Mouse (Mus musculus): Measurements from ENCODE around the gene Aida.
"Not testable (repeated sequence)": the region's sequence is repeated elsewhere in the genome, so short reads cannot be mapped to it uniquely, and the experiment has no call there.

Gene Aida

DNA sequence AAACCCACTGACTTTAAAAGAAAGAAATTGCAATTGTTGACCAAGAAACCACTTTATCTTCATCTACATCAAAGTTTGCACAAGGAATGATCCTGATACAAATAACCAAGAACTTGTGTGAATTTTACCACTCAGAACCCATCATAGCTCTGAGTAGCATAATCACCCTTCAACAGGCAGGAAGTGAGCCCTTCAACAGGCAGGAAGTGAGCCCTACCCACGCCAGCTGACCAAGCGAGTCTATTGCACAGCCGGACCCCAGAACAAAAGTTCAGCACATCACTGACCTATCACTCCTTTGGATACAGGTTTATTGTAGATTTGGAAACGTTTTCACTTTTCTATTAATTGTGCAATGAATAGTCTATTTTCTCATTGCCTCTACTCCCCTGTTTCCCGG lies 26.1 kb downstream of the Aida start:
- not testable (repeated sequence) for DNase-seq

DNA sequence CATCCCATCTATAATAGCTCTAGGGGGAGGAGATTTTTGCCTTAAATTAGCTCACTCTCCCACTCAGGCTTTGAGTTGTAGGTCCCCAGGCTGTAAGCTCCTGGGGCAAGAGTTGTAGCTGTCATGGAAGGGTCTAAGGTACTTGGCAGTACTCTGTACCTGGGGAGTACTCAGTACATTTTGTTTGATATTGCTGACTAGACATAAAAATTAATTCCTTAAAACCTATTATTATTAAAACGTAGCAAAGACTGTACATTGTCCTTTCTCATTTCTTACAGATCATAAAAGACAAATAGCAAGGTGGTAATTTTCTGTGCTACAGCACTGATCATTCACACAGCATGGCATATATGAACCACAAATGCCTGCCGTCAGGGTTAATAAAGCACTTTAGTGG lies 27.5 kb downstream of the Aida start:
- no peak for DNase-seq

DNA sequence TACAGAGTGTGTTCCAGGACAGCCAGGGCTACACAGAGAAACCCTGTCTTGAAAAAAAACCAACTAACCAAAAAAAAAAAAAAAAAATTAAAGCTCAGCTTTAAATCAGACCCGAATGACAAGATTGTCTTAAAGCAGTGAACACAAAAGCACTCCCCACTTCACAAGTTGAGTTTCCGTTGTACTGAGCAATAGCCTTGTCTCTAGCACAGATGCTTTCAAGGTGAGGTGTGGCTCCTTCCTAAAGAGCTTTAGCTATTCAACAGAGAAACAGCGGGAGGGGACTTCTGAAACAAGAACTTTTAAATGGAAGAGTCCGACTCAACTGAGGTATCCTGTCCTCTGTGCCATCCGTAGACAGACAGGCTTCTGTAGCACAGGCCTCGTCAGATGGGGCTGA lies 28.0 kb downstream of the Aida start:
- no peak for DNase-seq

DNA sequence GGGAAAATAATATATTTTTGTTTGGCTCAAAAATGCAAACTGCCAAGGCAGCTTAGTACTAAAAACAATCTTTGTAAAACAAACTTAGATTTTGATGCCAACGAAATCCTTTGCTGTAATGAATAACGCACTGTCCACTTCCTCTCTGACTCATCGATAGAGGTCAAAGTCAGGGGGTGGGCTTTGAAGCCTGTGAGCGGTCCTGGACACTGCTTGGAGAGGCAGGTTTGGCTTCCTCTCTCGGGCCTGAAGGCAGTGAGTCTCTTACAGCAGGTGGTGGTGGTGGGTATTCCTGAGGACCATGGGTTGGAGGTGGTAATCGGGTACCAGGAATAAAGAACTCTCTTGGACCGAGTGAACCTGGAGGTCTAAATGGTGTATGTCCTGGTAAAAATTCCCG lies 30.8 kb downstream of the Aida start:
- no peak for DNase-seq

DNA sequence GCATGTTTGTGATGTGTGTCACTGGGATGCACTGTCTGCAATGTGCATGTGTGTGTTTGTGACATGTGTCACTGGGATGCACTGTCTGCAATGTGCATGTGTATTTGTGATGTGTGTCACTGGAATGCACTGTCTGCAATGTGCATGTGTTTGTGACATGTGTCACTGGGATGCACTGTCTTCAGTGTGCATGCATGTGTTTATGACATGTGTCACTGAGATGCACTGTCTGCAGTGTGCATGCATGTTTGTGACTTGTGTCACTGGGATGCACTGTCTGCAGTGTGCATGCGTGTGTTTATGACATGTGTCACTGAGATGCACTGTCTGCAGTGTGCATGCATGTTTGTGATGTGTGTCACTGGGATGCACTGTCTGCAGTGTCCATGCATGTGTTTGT lies 46.5 kb downstream of the Aida start:
- DNase-seq, result not testable (repeated sequence)

DNA sequence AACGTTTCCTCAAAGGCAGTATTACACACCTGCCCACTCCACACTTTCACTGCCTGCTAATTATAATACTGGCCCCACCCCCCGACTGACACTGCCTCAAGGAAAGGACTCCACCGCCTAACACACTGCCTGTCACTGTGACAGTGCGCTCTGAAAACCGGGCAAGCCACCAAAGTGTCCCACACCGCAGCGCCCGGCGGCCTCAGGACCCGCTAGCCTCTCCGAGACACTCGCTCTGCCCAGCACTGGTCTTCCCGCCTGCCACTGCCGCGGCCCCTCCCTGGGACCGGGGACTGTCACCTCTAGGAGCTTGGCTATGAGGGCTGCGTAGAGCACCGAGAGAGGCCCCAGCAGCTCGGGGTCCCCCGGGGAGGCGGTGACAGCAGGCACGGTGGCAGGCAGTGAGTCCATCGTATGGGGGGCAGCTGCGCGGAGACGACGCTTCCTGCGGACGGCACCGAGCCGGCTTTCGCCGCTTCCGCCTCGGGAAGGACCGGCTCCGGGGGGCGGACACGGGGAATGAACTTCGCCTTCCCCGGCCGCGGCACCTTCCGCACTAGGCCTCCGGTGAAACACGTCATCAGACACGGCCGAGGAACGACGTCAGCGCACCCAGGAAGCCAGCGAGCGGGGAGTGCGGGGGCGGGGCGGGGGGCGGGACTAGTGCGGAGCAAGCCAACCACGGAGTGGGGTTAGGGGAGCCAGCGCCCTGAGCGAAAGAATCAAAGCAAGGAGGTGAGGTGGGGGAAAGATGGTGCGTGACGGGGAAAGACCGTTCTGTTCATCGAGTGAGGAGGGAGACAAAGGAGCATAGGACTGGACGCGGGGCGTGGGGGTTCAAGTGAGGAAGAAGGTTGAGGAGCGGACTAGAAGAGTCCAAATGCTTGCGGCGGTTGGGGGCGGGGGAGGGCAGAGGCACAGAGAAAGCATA lies 48.8 kb downstream of the Aida start:
- peak; percentile 86 to 90 for DNase-seq

DNA sequence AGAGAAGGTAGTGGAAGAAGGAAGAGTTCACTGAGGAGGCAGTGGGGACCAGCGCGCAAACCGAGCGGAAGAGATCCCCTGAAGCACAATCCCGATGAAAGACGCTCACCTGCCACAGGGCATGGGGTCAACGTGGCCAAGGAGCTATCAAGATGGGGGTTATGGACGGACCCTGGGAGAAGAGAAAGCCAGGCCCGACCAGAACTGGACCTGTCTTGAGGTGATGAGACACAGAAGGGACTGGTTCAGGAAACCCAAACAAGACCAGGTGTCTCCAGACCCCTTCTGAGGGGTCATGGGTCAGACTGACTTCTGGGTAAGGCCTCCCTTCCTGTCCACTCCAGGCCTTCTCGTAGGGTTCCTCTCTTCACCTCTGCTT lies 49.4 kb downstream of the Aida start:
- DNase-seq, result no peak

DNA sequence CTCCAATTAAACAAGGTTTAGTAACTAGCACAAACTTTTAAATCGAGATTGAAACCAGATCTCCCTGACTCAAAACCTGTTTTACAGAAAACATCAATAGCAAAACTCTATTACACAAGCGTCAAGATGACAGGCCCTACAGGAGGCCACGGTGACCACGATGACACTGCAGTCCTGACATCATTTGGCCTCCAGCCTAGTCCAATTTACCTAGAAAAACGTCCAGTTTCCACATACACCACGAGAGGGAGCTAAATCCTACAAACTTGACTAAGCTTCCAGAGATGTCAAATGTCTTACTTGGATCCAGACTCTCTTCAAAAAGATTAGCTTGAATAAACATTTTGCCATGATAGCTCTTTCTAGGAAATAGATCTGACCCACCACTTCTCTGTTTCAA lies 53.5 kb downstream of the Aida start:
- peak in 1 of 2 experiments; percentile 14 for DNase-seq

DNA sequence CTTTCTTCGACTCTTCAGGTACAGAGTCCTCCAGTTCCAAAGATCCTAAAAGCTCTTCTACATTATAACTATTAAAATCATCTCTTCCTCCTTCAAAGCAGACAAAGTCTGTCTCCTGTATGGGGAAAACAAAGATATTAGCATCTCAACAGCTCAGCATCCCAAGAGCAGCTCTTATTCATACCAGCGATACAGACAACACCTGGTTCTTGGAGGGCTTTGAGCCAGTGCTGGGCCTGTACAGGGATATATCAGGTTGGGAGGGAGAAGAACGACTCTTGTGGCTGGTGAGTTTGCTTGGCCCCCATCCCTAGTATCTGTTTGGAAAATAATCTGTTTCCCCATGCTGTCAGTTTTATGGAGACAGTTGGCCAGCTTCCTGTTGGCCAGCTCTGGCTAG lies 62.5 kb downstream of the Aida start:
- no peak for DNase-seq

DNA sequence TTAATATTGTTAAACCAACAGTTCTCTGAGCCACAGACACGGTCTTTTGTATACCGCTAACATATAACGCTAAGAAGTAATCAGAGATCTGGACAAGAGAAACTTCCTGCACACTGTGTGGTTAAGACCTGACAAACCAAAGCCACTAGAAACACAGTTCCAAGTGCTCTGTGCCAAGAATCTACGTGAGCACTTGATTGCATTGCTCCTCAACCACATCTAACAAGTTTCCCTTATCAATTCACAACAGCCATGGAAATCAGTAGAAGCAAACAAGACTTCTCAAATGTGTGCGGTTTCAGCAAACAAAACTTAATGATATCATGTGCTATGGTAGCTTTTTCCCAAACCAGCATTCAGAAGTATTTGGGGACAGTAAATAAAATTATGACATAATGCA lies 65.9 kb downstream of the Aida start:
- DNase-seq, result no peak

DNA sequence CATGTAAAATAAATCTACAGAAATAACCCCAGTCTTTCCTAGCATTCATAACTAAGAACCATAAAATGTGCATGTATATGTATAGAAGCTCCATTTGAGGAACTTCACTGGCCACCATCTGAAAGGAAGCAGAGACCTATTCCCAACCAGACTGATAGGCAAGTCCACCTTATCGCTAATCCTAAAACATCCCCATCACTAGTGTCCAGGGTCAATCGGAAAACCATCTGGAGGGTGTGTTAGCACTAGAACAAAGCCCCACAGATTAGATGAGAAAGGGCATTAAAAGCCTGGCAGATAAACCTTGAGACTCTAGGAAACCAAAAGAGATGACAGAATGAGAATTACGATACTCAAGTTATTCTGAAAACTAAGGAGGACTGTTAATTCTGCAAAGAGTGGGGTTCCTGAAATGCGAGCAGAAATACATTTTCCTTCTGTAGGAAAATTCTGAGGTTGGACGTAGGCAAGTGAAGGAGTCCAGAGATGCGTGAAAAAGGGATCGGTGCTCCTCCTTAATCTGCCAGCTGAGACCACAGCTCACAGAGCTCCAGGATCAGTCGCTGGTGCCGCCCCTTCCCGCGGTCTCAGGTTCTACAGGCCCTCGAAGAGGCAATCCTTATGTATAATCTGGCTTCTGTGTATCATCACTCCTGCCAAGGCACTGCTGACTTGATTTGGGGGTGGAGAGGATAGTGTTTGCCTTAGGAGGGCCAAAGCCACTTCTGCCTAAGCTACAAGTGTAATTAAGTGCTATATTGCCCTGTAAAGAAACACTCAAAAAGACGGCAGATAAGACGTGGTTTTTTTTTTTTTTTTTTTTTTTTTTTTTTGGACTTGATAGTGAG lies 66.6 kb downstream of the Aida start:
- no peak for DNase-seq

DNA sequence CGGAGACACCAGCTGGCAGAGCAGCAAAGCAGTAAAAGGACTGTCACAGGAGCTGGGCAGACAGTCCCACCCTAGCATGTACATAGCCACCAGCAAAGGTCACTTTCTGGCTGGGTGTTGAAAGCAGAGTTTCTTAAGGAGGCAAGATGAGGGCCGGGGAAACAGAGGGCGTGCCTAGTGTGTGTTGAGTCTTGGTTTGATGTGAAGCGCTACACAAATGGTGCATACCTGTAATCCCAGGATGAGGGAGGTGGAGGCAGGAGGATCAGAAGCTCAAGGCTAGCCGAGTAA lies 67.1 kb downstream of the Aida start:
- no peak for DNase-seq

DNA sequence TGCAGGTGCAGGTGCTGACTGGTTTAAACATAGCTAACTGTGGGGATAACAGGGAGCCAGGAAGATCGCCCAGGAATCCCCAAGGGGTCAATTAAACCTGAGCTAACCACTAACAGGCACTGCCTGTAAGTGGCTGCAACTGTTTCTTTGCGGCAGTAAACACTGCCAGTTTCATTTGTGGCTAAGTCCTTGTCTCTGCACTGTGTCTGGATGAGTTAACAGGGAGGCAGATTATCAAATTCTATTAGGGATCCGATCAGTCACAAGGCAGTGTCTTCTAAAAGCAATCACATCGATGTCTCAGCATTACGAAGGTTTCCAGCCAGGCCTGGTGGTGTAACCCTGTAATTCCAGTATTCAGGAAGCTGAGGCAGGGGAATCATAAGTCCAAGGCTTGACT lies 70.0 kb downstream of the Aida start:
- no peak for DNase-seq

DNA sequence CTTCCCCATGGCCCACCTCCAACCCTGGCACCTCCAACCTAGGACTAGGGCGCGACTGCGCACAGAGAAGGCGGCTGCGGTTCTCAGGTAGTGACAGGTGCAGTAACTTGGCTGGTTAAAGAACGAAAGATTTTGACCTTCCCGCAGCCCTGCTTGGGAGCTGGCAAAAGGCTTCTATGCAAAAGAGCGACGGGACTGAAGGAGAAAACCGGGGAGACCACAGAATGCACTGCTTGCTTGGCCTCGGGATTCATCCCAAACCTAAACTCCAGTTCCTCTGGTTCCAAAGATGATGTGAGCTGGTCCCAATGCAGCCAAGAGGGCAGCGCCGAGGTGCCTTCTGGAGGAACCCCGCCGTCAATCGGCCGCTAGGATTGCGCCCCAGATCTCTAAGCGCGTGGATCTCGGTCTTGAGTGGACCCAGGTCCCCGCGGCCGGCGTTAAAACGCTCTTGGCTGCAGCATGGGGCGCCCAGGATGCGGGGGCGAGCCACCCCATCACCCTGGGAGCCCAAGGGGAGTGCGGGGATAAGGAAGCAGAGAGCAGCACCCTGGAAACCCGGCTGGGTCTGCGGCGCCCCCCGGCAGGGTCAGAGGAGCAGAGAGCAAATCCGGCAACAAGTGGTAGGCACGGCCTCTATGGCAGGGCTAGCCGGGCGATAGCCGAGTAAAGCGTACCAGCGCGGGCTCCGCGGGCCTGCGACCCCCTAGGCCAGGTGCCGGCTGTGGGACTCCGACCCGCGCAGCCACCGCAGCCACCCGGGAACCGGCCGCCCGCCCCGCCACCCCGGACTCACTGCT lies 72.4 kb downstream of the Aida start:
- DNase-seq, result peak in 1 of 2 experiments; percentile 17

DNA sequence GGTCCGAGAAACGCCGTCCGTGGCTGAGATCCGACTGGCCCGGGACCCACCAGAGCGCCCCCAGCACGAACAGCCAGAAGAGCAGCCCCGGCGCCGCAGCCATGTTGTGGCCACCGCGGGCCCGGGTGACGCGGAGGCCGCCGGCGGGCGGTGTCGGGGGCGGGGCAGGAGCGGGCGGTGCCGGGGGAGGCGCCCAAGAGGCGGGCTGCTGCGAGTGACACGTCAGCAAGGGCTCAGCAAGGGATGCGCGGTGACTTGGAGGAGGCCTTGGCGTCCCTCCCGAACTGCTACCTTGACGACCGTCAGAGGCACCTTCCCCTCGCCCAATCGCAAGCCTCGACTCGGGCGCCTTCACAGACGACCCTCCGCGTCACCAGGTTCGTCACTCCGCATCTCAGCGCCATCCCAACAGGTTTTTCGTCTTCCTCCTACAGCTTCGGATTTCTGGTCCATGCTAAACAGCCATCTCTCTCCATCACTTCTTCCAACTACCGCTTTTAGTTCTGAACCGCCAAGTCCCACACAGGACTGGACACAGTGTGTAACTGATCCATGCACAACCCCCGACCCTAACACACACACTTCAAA lies 73.1 kb downstream of the Aida start, which contains the start of gene Mia3:
Gene Mia3 (minus strand): TSS at position 127 of the 588 bp plus-strand sequence.
- DNase-seq, result peak; percentile 93 to 95

DNA sequence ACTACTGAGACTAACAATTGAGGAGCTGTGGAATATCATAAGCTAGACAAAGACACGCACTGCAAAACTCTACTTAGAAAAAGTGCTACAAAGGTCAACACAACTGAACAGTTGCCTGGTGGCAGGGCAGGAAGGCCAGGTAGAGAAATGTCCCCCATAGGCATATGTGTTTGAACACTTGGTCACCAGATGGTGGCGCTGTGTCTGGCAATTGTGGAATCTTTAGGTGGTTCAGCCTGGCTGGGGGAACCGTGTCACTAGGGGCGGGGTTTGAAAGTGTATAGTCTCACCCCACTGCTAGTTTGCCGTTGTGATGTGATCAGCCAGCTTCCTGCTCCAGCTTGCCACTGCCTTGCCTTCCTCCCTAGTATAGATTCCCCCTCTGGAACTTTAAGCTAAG lies 78.3 kb downstream of the Aida start:
- DNase-seq, result no peak
